Mouse (Mus musculus): ENCODE measurements around the gene Prl3d3.
"Not testable (repeated sequence)": the region's sequence is repeated elsewhere in the genome, so short reads cannot be mapped to it uniquely, and the experiment has no call there.

The Prl3d3 gene

GRCm38 (mm10) chr13:27156490-27156889 lies at the start of gene Prl3d3:
Prl3d3 (plus strand) TSS chr13:27156790.
- in situ Hi-C loops (cut with MboI, MseI) = not testable (repeated sequence)

GRCm38 (mm10) chr13:27121398-27121797 lies 35.2 kb upstream of the Prl3d3 start, which contains the start of gene Prl3d2:
Prl3d2 (plus strand) TSS chr13:27121698.
- in situ Hi-C loops (cut with MboI, MseI) = not testable (repeated sequence)

- in situ Hi-C loops (cut with MboI, MseI) = no loop called here
Measured at GRCm38 (mm10) chr13:27148264-27148663, 8.3 kb upstream of the Prl3d3 start.

- in situ Hi-C loops (cut with MboI, MseI) = no loop called here
Measured at GRCm38 (mm10) chr13:27196359-27196758, 39.8 kb downstream of the Prl3d3 start, which contains the start of gene Prl3c1. Prl3c1 (plus strand) TSS chr13:27196659.
